Mouse (Mus musculus) embryonic facial prominence, embryonic 13.5 days (tissue): ENCODE data around the gene Fam129b. TPM values are rescaled to one million over a fixed set of nuclear protein-coding genes. Genes with fewer than 3 reads are reported as not detected.
A peak's percentile ranks its signal among the peaks of the same experiment; 100 is the strongest.
"Not testable (repeated sequence)": the region's sequence is repeated elsewhere in the genome, so short reads cannot be mapped to it uniquely, and the experiment has no call there.

Source experiments
- ATAC-seq: fragments of 200-750 bp; cut with Nextera tagmentation; 2 replicates; pipeline ENCODE4 v1.8.0; 2017; ENCODE audit warnings: low read depth; ENCODE audit not compliant: insufficient number of reproducible peaks, insufficient read depth, low FRiP score, low TSS enrichment
- H3K27ac ChIP-seq: fragments of 300-500 bp; sonication (generic); 2 replicates; pipeline ENCODE4 v1.5.1; 2015; ENCODE audit warnings: moderate library complexity, mild to moderate bottlenecking, inconsistent platforms
- H3K27me3 ChIP-seq: fragments of 300-500 bp; sonication (generic); 2 replicates; pipeline ENCODE4 v1.6.1; 2015; ENCODE audit warnings: mild to moderate bottlenecking, inconsistent platforms
- H3K36me3 ChIP-seq: fragments of 300-500 bp; sonication (generic); 2 replicates; pipeline ENCODE4 v1.6.1; 2015; ENCODE audit warnings: mild to moderate bottlenecking, inconsistent platforms
- H3K4me1 ChIP-seq: fragments of 300-500 bp; sonication (generic); 2 replicates; pipeline ENCODE4 v1.6.1; 2015; ENCODE audit warnings: inconsistent platforms
- H3K4me2 ChIP-seq: fragments of 300-500 bp; sonication (generic); 2 replicates; pipeline ENCODE4 v1.6.1; 2015; ENCODE audit warnings: moderate library complexity, mild to moderate bottlenecking, inconsistent platforms
- H3K4me3 ChIP-seq: fragments of 300-500 bp; sonication (generic); 2 replicates; pipeline ENCODE4 v1.5.1; 2015; ENCODE audit warnings: mild to moderate bottlenecking, inconsistent platforms
- H3K9ac ChIP-seq: fragments of 300-500 bp; sonication (generic); 2 replicates; pipeline ENCODE4 v1.6.1; 2015; ENCODE audit warnings: mild to moderate bottlenecking, inconsistent platforms
- H3K9me3 ChIP-seq: fragments of 300-500 bp; sonication (generic); 2 replicates; pipeline ENCODE4 v1.6.1; 2016; ENCODE audit warnings: inconsistent platforms
- WGBS: fragments of 180-500 bp; shearing (Covaris S2); methylation state at CpG from one replicate; pipeline ENCODE4 v1.1.7; 2015; ENCODE audit warnings: mixed read lengths; 5-methylcytosine and 5-hydroxymethylcytosine counted together
- polyA plus RNA-seq: library from polyadenylated mRNA; unstranded; fragments of >200 nt; fragmentation: Nextera tagmentation; extraction: Ambion mirVana; gene quantifications from 2 replicates; pipeline ENCODE4 v1.2.1, GENCODE M21; 2015

The Fam129b gene
- polyA plus RNA-seq, 1 experiment from 2014 or later, result 57.2 TPM

DNA sequence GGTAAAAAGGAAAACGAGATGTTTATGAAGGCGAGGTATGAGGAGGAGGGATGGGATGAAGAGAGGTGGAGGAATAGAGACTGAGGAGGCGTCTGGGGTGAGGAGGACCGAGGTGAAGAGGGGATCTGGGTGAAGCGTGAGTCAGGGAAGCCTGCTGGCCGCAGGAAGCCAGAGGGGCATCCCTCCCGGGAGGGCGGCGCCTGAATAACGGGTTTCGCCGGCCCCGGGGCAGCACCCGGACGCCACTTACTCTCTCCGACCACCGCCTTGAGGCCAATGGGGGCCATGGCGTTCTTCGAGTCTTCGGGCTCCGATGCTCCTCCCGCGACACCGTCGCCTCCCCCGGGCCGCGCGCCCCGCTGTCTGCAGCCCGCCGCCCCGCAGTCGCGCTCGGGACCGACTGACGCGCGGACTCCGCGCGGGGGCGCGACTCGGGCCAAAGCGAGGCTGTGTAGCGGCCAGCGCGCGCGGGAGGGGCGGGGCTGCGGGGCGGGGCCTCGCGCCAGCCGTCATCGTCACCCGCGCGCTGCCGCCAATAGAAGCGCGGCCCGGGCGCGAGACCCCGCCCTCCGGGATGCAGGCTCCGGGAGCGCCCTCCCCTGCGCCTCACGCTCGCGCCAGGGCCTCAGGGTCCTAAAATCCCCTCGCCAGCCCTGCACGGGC is 29.0 kb upstream of the Fam129b start, which contains the start of gene Stxbp1:
Stxbp1 (minus strand) TSS at position 441 of the 663 bp plus-strand sequence.
- Histone ChIP-seq H3K9ac (peak within 1 kb of the TSS; percentile 84), H3K36me3 (no peaks in the 10 kb centered on the region), H3K27ac (peak within 1 kb of the TSS; percentile 78), H3K4me2 (peak within 1 kb of the TSS; percentile 99), H3K9me3 (no peaks in the 10 kb centered on the region), H3K27me3 (peaks cover 10% of the 10 kb centered on the region), H3K4me1 (peaks cover 4% of the 10 kb centered on the region; the same call in 1 of the 2 replicates), H3K4me3 (peak within 1 kb of the TSS; percentile 75)
- peak; percentile 91 for ATAC-seq
- WGBS, result under 1% methylated on average over 77 of the region's 78 CpGs

DNA sequence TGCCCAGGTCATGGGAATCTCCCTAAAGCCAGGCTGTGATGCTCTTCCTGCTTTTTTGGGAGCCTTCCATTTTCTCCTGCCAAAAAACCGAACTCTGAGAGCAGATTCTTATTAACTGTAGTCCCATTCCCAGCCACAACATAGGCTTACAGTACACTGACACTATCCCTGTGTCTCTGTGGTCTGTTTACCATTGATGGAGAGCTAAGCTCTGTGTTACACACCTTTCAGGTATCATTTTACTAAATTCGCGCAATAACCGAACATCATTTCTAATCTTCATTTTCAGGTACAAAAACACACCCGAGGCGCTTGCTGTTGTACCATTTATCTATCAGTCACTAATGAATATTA is 28.5 kb upstream of the Fam129b start:
- no peak for ATAC-seq
- H3K27ac ChIP-seq, result no peak overlapping the region
- 42% methylated on average over 6 of the region's 6 CpGs for WGBS
- peaks cover 15% of the 10 kb centered on the region for H3K27me3 ChIP-seq
- H3K36me3 ChIP-seq, result no peaks in the 10 kb centered on the region
- H3K9ac ChIP-seq, result no peak overlapping the region
- H3K4me3 ChIP-seq, result peak overlapping the region; percentile 75
- H3K4me1 ChIP-seq, result peaks cover 4% of the 10 kb centered on the region; the same call in 1 of the 2 replicates
- peak overlapping the region; percentile 99 for H3K4me2 ChIP-seq
- H3K9me3 ChIP-seq, result no peaks in the 10 kb centered on the region

DNA sequence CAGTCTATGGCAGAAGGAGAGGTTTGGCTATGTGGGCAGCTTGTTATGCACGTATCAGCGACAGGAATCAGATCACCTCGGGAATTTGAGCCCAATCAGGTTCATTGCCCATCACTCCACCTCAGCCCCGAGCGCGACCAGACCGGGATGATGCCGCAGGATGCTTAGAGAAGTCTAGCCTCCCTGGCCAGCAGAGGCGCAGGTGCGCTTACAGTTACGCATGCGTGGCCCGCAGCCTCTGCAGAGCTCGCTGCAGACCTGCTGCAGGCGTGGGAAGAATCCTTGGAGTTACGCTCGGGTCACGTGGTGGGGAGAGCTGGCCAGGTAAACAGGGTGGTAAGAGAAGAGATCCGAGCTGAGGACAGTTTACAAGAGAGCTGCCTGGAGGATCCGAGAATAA is 23.8 kb upstream of the Fam129b start:
- no peak for ATAC-seq
- H3K27me3 ChIP-seq, result peaks cover 21% of the 10 kb centered on the region
- H3K27ac ChIP-seq, result no peak overlapping the region
- no peaks in the 10 kb centered on the region for H3K36me3 ChIP-seq
- H3K4me2 ChIP-seq, result peak overlapping the region; percentile 33
- H3K9me3 ChIP-seq, result no peaks in the 10 kb centered on the region
- H3K4me1 ChIP-seq, result no peaks in the 10 kb centered on the region
- 0 out of 2 replicates have a peak overlapping the region, but pooled peaks have one; percentile 21 for H3K9ac ChIP-seq
- WGBS, result 1% methylated on average over 20 of the region's 20 CpGs
- H3K4me3 ChIP-seq, result no peak overlapping the region

DNA sequence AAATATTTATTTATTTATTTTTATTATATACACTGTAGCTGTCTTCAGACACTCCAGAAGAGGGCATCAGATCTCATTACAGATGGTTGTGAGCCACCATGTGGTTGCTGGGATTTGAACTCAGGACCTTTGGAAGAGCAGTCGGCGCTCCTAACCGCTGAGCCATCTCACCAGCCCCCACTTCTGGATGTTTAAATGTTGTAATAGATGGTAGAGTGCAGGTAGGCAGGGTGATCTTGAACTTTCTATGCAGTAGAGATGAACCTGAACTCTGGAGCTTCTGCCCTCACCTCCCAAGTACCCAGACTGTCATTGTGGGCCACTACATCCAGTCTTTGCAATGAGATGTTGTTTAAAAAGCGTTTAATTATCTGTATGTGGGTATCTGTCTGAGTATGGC is 22.2 kb upstream of the Fam129b start:
- peaks cover 21% of the 10 kb centered on the region for H3K27me3 ChIP-seq
- not testable (repeated sequence) for H3K36me3 ChIP-seq, H3K4me2 ChIP-seq, H3K4me1 ChIP-seq, H3K9me3 ChIP-seq, H3K27ac ChIP-seq, ATAC-seq, H3K9ac ChIP-seq, H3K4me3 ChIP-seq
- whole genome bisulfite sequencing, result 72% methylated on average over 4 of the region's 4 CpGs

DNA sequence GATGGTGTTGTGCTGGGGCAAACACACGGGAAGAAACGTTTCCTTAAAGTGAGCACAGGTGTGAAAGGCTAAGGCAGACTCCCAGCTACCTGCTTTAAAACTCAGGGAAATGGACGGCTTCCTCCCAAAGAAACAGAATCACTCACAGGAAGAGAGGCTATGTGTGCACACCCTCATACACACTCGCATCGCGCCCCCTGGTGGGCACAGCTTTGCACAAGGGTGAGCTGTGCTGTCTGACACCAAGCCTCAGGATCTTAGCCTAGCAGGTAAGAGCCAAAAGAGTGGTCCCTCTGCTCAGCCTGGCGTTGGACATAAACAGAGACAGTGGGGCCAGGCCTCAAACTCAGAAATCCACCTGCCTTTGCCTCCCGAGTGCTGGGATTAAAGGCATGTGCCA is 21.7 kb upstream of the Fam129b start:
- Histone ChIP-seq H3K27ac (no peak overlapping the region), H3K4me3 (no peak overlapping the region), H3K4me1 (0 out of 2 replicates have a peak, but pooled peaks cover 2% of the 10 kb centered on the region), H3K4me2 (no peak overlapping the region), H3K36me3 (no peaks in the 10 kb centered on the region), H3K27me3 (peaks cover 21% of the 10 kb centered on the region), H3K9me3 (no peaks in the 10 kb centered on the region), H3K9ac (no peak overlapping the region)
- no peak for ATAC-seq
- WGBS, result 4% methylated on average over 8 of the region's 8 CpGs

DNA sequence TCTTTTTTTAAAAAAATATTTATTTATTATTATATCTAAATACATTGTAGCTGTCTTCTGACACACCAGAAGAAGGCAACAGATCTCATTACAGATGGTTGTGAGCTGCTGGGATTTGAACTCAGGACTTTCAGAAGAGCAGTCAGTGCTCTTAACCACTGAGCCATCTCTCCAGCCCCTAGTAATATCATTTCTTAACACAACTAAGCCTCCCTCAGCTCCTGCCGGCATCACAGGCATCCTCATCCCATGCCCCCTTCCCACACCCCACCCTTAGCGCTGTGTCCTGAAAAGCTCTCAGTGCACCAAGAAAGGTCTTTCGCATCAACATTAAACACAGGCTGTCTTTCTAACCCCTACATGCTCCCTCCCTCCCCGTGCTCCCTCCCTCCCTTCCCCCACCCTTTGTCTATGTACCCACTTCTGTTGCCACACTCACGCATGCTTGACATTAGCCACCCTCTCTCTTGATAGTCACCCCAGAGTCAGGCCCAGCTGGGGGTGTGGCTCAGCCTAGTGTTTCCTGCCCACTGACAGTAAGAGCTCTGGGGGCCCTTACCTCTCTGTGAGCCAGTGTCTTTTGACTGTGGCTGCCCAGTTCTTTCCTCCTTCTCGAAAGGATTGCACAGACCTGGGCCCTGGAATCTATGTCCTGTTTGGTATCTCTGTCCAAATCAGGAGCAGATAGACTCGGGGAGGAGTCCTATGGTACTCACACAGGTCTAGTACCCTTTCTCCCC is 20.7 kb upstream of the Fam129b start:
- H3K4me3 ChIP-seq, result no peak overlapping the region
- H3K36me3 ChIP-seq, result no peaks in the 10 kb centered on the region
- H3K9ac ChIP-seq, result no peak overlapping the region
- 0 out of 2 replicates have a peak, but pooled peaks cover 2% of the 10 kb centered on the region for H3K4me1 ChIP-seq
- ATAC-seq, result no peak; the same call in 1 of the 2 replicates
- no peak overlapping the region for H3K27ac ChIP-seq
- peaks cover 21% of the 10 kb centered on the region for H3K27me3 ChIP-seq
- 63% methylated on average over 7 of the region's 7 CpGs for whole genome bisulfite sequencing
- no peak overlapping the region for H3K4me2 ChIP-seq
- no peaks in the 10 kb centered on the region for H3K9me3 ChIP-seq

DNA sequence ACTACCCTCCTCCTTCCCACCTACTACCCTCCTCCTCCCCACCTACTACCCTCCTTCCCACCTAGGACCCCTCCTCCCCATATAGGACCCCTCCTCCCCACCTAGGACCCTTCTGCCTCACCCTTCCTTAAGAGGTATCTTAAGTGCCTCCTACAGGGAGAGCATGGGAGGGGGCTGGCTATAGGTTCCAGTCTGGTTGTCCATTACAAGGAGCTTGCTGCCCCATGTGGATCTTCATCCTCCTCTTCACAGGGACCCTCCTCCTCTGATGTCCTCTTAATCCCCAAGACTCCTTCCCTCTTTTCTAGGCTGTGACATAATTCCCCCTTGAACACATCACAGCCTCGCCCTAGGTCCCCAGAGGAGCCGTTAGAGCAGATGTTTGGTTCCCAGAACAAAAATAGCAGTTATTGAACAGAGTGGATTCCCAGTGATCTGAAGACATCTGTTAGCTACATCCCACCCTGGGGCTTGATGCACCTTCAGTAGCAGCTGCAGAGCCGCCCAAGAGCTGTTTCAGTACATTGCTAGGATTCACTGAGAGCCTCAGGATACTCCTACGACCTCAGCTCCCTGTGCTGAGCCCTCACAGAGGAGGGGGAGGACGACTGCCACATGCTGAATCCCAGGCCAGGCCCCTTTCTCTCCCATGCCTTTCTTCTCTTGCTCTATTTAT is 20.0 kb upstream of the Fam129b start:
- no peak overlapping the region for H3K4me2 ChIP-seq
- no peaks in the 10 kb centered on the region for H3K9me3 ChIP-seq
- peaks cover 21% of the 10 kb centered on the region for H3K27me3 ChIP-seq
- H3K4me1 ChIP-seq, result 0 out of 2 replicates have a peak, but pooled peaks cover 2% of the 10 kb centered on the region
- no peak overlapping the region for H3K4me3 ChIP-seq
- H3K9ac ChIP-seq, result no peak overlapping the region
- 40% methylated on average over 5 of the region's 5 CpGs for WGBS
- no peaks in the 10 kb centered on the region for H3K36me3 ChIP-seq
- no peak; the same call in 1 of the 2 replicates for ATAC-seq
- no peak overlapping the region for H3K27ac ChIP-seq

DNA sequence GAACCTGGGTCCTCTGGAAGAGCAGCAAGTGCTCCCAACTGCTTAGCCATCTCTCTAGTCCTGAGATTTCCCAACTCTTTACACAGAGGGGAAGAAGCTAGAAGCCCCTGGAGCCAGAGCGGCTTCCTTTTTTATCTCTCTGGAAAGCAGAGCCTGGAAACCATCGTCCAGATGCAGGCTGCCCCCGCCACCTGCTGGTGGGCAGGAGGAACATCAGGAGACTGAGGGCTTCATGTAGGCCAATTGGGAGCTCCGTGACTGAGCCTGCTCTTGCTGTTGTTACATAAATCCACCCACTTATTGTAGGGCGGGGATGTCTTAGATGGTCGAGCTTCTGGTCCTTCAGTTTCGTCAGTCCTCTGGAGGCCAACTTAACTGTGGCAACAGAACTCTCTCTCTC is 18.3 kb upstream of the Fam129b start:
- 0 out of 2 replicates have a peak, but pooled peaks cover 2% of the 10 kb centered on the region for H3K4me1 ChIP-seq
- H3K27ac ChIP-seq, result no peak overlapping the region
- no peak overlapping the region for H3K9ac ChIP-seq
- H3K9me3 ChIP-seq, result no peaks in the 10 kb centered on the region
- H3K4me3 ChIP-seq, result no peak overlapping the region
- peaks cover 5% of the 10 kb centered on the region for H3K27me3 ChIP-seq
- no peak for ATAC-seq
- H3K36me3 ChIP-seq, result no peaks in the 10 kb centered on the region
- no peak overlapping the region for H3K4me2 ChIP-seq
- under 1% methylated on average over 7 of the region's 7 CpGs for WGBS

DNA sequence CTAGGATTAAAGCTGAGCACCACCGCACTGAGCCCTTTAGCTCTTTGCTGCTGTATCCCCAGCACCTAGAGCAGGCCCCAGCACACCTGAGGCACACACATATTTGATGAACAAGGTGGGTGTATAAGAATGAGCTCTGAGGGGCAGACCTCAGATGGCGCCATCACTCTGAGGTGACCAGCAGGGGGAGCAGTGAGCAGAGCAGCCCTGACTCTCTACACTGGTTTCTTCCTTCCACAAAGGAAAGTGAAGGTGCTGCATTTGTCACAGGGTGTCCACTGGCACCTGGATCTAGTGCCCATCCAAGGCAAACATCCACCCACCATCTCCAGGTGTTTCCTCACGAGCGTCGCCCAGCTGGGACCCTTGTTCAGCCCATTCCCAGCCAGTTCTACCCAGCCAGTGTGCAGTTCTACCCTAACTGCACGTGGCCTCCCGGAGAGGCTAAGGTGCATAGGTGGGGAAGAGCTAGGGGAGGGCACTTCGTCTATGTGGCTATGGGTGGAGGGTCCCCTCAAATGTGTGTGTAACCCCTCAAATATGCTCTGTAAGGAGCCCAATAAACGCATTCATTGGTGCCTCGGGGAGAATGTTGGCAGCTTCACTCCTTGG is 16.8 kb upstream of the Fam129b start:
- H3K4me3 ChIP-seq, result no peak overlapping the region
- no peak overlapping the region for H3K4me2 ChIP-seq
- H3K9me3 ChIP-seq, result no peaks in the 10 kb centered on the region
- 0 out of 2 replicates have a peak, but pooled peaks cover 2% of the 10 kb centered on the region for H3K4me1 ChIP-seq
- no peak overlapping the region for H3K9ac ChIP-seq
- no peak overlapping the region for H3K27ac ChIP-seq
- 44% methylated on average over 10 of the region's 10 CpGs for WGBS
- no peaks in the 10 kb centered on the region for H3K36me3 ChIP-seq
- H3K27me3 ChIP-seq, result no peaks in the 10 kb centered on the region
- ATAC-seq, result no peak

DNA sequence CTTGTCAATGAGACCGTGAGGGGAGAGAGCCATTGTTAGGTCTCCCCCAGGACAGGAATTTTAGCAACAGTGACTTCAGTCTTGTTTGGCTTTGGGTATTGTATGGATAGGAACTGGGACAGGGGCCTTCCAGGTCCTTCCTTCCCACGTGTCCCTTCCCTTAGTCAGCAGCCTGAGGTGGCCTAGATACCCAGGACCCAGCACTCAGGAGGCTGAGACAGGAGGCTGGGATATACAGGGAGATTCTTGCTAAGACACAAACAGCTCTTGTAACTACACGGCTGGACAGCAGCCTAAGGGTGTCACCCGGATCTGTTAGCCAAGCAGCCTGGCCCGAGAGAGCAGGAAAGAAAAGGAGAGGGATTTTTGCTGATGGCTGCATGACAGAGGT is 16.3 kb upstream of the Fam129b start:
- no peaks in the 10 kb centered on the region for H3K27me3 ChIP-seq
- ATAC-seq, result no peak
- no peak overlapping the region for H3K9ac ChIP-seq
- H3K36me3 ChIP-seq, result no peaks in the 10 kb centered on the region
- 78% methylated on average over 5 of the region's 5 CpGs for WGBS
- H3K9me3 ChIP-seq, result no peaks in the 10 kb centered on the region
- H3K27ac ChIP-seq, result no peak overlapping the region
- H3K4me2 ChIP-seq, result no peak overlapping the region
- H3K4me3 ChIP-seq, result no peak overlapping the region
- H3K4me1 ChIP-seq, result 0 out of 2 replicates have a peak, but pooled peaks cover 2% of the 10 kb centered on the region

DNA sequence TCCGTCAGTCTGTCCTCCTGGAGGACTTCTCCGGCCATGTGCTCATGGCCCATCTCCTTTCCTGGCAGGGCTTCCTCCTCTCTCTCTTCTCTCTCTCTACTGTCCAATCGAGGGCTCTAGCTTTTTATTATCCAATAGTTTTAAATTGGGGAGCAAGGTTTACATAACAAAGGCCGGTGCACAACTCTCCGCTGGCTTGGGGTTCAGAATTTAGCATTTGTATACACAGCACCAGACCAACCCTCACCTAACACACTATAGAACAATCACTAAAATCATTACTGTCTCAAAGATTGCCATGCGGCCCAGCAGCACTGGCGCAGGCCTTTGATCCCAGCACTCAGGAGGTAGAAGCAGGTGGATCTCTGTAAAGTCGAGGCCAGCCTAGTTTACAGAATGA is 15.1 kb upstream of the Fam129b start:
- Histone ChIP-seq H3K4me3 (no peak overlapping the region), H3K27ac (no peak overlapping the region), H3K36me3 (no peaks in the 10 kb centered on the region), H3K4me1 (0 out of 2 replicates have a peak, but pooled peaks cover 2% of the 10 kb centered on the region), H3K4me2 (no peak overlapping the region), H3K9ac (no peak overlapping the region), H3K9me3 (no peaks in the 10 kb centered on the region), H3K27me3 (no peaks in the 10 kb centered on the region)
- 82% methylated on average over 8 of the region's 8 CpGs for WGBS
- no peak for ATAC-seq
